Mouse (Mus musculus) erythroblast, embryonic 14.5 days (primary cell): Measurements from ENCODE around the gene Olfr12. TPM values are rescaled to one million over a fixed set of nuclear protein-coding genes. Genes with fewer than 3 reads are reported as not detected.

Source experiments
- H3K27me3 ChIP-seq: 2 replicates; pipeline ENCODE4 v1.6.1; 2012; ENCODE audit warnings: inconsistent platforms; ENCODE audit not compliant: control insufficient read depth
- H3K36me3 ChIP-seq: 2 replicates; pipeline ENCODE4 v1.6.1; 2012; ENCODE audit warnings: mild to moderate bottlenecking, inconsistent platforms; ENCODE audit not compliant: control insufficient read depth
- H3K4me1 ChIP-seq: 2 replicates; pipeline ENCODE4 v1.6.1; 2012; ENCODE audit warnings: inconsistent platforms; ENCODE audit not compliant: control insufficient read depth
- H3K4me3 ChIP-seq: replicated peaks from 2 replicates; pipeline ENCODE3; 2012; ENCODE audit warnings: moderate library complexity, mild to moderate bottlenecking, inconsistent platforms
- H3K9me3 ChIP-seq: 2 replicates; pipeline ENCODE4 v1.6.1; 2012; ENCODE audit warnings: low read length, inconsistent platforms, mixed read lengths; ENCODE audit not compliant: control insufficient read depth
- GATA1 ChIP-seq: IDR thresholded peaks from 2 replicates; pipeline ENCODE4 v1.6.1; 2012; ENCODE audit warnings: low read length, inconsistent platforms, mixed read lengths
- TAL1 ChIP-seq: IDR thresholded peaks from 3 replicates; pipeline ENCODE4 v1.6.1; 2012; ENCODE audit warnings: low read length, inconsistent platforms, mixed read lengths
- polyA plus RNA-seq: library from polyadenylated mRNA; stranded (reverse); fragments of >175 nt; gene quantifications from 2 replicates; pipeline ENCODE4 v1.2.3, GENCODE M21; 2012

The Olfr12 gene
- polyA plus RNA-seq, 1 experiment = not detected

GRCm38 (mm10) chr1:92647026-92647425, 29.4 kb downstream of the Olfr12 start:
- Histone ChIP-seq H3K4me3 (no peak overlapping the region), H3K27me3 (no peaks in the 10 kb centered on the region), H3K36me3 (no peaks in the 10 kb centered on the region), H3K4me1 (peaks cover 11% of the 10 kb centered on the region), H3K9me3 (no peaks in the 10 kb centered on the region)
- TF ChIP-seq TAL1 (no peak), GATA1 (no peak)

- TF ChIP-seq TAL1 (no peak), GATA1 (no peak)
- Histone ChIP-seq H3K27me3 (no peaks in the 10 kb centered on the region), H3K4me1 (peaks cover 7% of the 10 kb centered on the region), H3K4me3 (no peak overlapping the region), H3K9me3 (no peaks in the 10 kb centered on the region), H3K36me3 (no peaks in the 10 kb centered on the region)
These were observed 30.2 kb downstream of the Olfr12 start for GRCm38 (mm10) chr1:92647752-92648151.

- no peaks in the 10 kb centered on the region for H3K9me3 ChIP-seq
- peaks cover 7% of the 10 kb centered on the region for H3K4me1 ChIP-seq
- no peak for TF ChIP-seq TAL1
- H3K36me3 ChIP-seq = no peaks in the 10 kb centered on the region
- no peak overlapping the region for H3K4me3 ChIP-seq
- no peaks in the 10 kb centered on the region for H3K27me3 ChIP-seq
These were observed 30.6 kb downstream of the Olfr12 start for GRCm38 (mm10) chr1:92648197-92648596.

GRCm38 (mm10) chr1:92648673-92649072, 31.1 kb downstream of the Olfr12 start, which contains the start of gene Otos:
Otos (minus strand) TSS chr1:92648841.
- Histone ChIP-seq H3K4me1 (peaks cover 6% of the 10 kb centered on the region), H3K36me3 (no peaks in the 10 kb centered on the region), H3K27me3 (no peaks in the 10 kb centered on the region), H3K9me3 (no peaks in the 10 kb centered on the region), H3K4me3 (no peak within 1 kb of the TSS)
- TF ChIP-seq GATA1 (no peak), TAL1 (no peak)

- Histone ChIP-seq H3K27me3 (no peaks in the 10 kb centered on the region), H3K9me3 (no peaks in the 10 kb centered on the region), H3K36me3 (no peaks in the 10 kb centered on the region), H3K4me1 (peaks cover 4% of the 10 kb centered on the region), H3K4me3 (no peak overlapping the region)
- TF ChIP-seq GATA1 (no peak), TAL1 (no peak)
These were observed 33.9 kb downstream of the Olfr12 start for GRCm38 (mm10) chr1:92651467-92651866.

GRCm38 (mm10) chr1:92653179-92653578, 35.6 kb downstream of the Olfr12 start:
- TF ChIP-seq GATA1 (no peak), TAL1 (no peak)
- Histone ChIP-seq H3K36me3 (no peaks in the 10 kb centered on the region), H3K4me1 (peaks cover 2% of the 10 kb centered on the region; the same call in 1 of the 2 replicates), H3K4me3 (no peak overlapping the region), H3K27me3 (no peaks in the 10 kb centered on the region), H3K9me3 (no peaks in the 10 kb centered on the region)

- H3K27me3 ChIP-seq = no peaks in the 10 kb centered on the region
- H3K9me3 ChIP-seq = no peaks in the 10 kb centered on the region
- H3K4me1 ChIP-seq = no peaks in the 10 kb centered on the region
- H3K4me3 ChIP-seq = no peak overlapping the region
- no peak for TF ChIP-seq TAL1
- TF ChIP-seq GATA1 = no peak
- no peaks in the 10 kb centered on the region for H3K36me3 ChIP-seq
These were observed 37.1 kb downstream of the Olfr12 start for GRCm38 (mm10) chr1:92654676-92655075.

- Histone ChIP-seq H3K4me1 (no peaks in the 10 kb centered on the region), H3K4me3 (no peak overlapping the region), H3K9me3 (no peaks in the 10 kb centered on the region), H3K36me3 (no peaks in the 10 kb centered on the region), H3K27me3 (no peaks in the 10 kb centered on the region)
- TF ChIP-seq TAL1 = no peak
- TF ChIP-seq GATA1 = no peak
These were observed 39.6 kb downstream of the Olfr12 start for GRCm38 (mm10) chr1:92657025-92657820.

GRCm38 (mm10) chr1:92659392-92659791, 41.8 kb downstream of the Olfr12 start:
- no peaks in the 10 kb centered on the region for H3K4me1 ChIP-seq
- no peak overlapping the region for H3K4me3 ChIP-seq
- no peak for TF ChIP-seq TAL1
- TF ChIP-seq GATA1 = no peak

GRCm38 (mm10) chr1:92667106-92667505, 49.5 kb downstream of the Olfr12 start:
- TF ChIP-seq GATA1 (no peak), TAL1 (no peak)
- H3K36me3 ChIP-seq = no peaks in the 10 kb centered on the region
- no peaks in the 10 kb centered on the region for H3K9me3 ChIP-seq
- H3K4me3 ChIP-seq = no peak overlapping the region
- no peaks in the 10 kb centered on the region for H3K4me1 ChIP-seq
- H3K27me3 ChIP-seq = no peaks in the 10 kb centered on the region

More at GRCm38 (mm10) chr1:92659392-92659791, 41.8 kb downstream of the Olfr12 start:
- Histone ChIP-seq H3K27me3 (no peaks in the 10 kb centered on the region), H3K9me3 (no peaks in the 10 kb centered on the region), H3K36me3 (no peaks in the 10 kb centered on the region)
